Mouse (Mus musculus) liver, adult 2 months (tissue): ENCODE results near the gene Cadm1. TPM values are rescaled to one million over a fixed set of nuclear protein-coding genes. Genes with fewer than 3 reads are reported as not detected.

Source experiments
- DNase-seq: peaks from one replicate; pipeline ENCODE4 v3.0.0-alpha.2; 2011; ENCODE audit warnings: low read depth, low spot score; ENCODE audit errors: extremely low read depth
- H3K27ac ChIP-seq: fragments of 200-500 bp; replicated peaks from 2 replicates; pipeline ENCODE4 v1.5.1; 2012; ENCODE audit warnings: low read depth, mild to moderate bottlenecking, control low read depth, inconsistent platforms, low read length; ENCODE audit not compliant: insufficient read depth
- H3K27me3 ChIP-seq: fragments of 200-500 bp; 2 replicates; pipeline ENCODE4 v1.6.1; 2012; ENCODE audit warnings: mild to moderate bottlenecking, moderate library complexity, low read length, inconsistent platforms; ENCODE audit not compliant: control insufficient read depth, insufficient read depth
- H3K36me3 ChIP-seq: fragments of 200-500 bp; 2 replicates; pipeline ENCODE4 v1.6.1; 2012; ENCODE audit warnings: low read length, inconsistent platforms; ENCODE audit not compliant: control insufficient read depth, insufficient read depth
- H3K4me1 ChIP-seq: fragments of 200-500 bp; 2 replicates; pipeline ENCODE4 v1.6.1; 2011; ENCODE audit warnings: low read length; ENCODE audit not compliant: control insufficient read depth, insufficient read depth
- H3K4me3 ChIP-seq: fragments of 200-500 bp; 2 replicates; pipeline ENCODE4 v1.5.1; 2011; ENCODE audit warnings: low read depth, mild to moderate bottlenecking, control low read depth, low read length, moderate library complexity; ENCODE audit not compliant: insufficient read depth
- H3K79me2 ChIP-seq: fragments of 200-500 bp; 2 replicates; pipeline ENCODE4 v1.6.1; 2012; ENCODE audit warnings: inconsistent platforms, mild to moderate bottlenecking, low read length, moderate library complexity; ENCODE audit not compliant: control insufficient read depth, insufficient read depth
- H3K9ac ChIP-seq: fragments of 200-500 bp; 2 replicates; pipeline ENCODE4 v1.6.1; 2012; ENCODE audit warnings: low read depth, mild to moderate bottlenecking, control low read depth, inconsistent platforms, low read length
- CTCF ChIP-seq: fragments of 200-500 bp; IDR thresholded peaks from 2 replicates; pipeline ENCODE4 v1.5.1; 2011; ENCODE audit warnings: low read depth, low read length, control low read depth
- POLR2A ChIP-seq: fragments of 200-500 bp; IDR thresholded peaks from 2 replicates; pipeline ENCODE4 v1.6.1; 2011; ENCODE audit warnings: low read length, control low read depth; ENCODE audit not compliant: insufficient read depth; ENCODE audit errors: extremely low read depth
- WGBS: fragments of 180-500 bp; shearing (Covaris S2); methylation state at CpG from one replicate; pipeline ENCODE4 v1.1.7; 2018; 5-methylcytosine and 5-hydroxymethylcytosine counted together
- polyA plus RNA-seq: library from polyadenylated mRNA; depleted of rRNA; stranded (reverse); fragments of >200 nt; gene quantifications from 2 replicates; pipeline ENCODE4 v1.2.3, GENCODE M21; 2012
- total RNA-seq: library from RNA; depleted of rRNA; stranded (reverse); fragments of >200 nt; gene quantifications from 2 replicates; pipeline ENCODE4 v1.2.3, GENCODE M21; 2014

Gene Cadm1
- total and polyA plus RNA-seq, 2 experiments = 12.5 to 21.4 TPM

DNA sequence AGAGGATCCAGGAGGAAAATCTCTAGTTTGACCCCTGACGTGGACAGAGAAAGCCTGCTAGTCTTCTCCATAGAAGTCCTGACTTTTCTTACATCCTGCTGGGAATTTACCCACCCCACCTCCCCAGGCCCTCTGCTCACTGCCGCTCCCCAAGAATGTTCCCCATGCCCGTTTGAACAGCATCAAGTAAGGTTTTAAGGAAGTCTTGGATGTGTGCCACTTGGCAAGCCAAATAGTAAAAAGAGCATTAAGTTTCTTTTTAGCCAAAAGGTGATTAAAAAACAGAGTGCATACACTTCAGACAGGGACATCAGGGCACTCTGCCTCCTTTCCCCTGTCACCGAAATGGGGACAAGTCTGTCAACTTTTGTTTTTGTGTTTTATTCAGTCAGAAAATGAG lies 299.9 kb downstream of the Cadm1 start:
- Histone ChIP-seq H3K36me3 (no peaks in the 10 kb centered on the region), H3K27ac (no peak overlapping the region), H3K27me3 (no peaks in the 10 kb centered on the region), H3K9ac (no peak overlapping the region), H3K4me3 (no peak overlapping the region), H3K79me2 (no peaks in the 10 kb centered on the region), H3K4me1 (no peaks in the 10 kb centered on the region)
- TF ChIP-seq POLR2A (no peak), CTCF (no peak)
- WGBS = 74% methylated on average over 4 of the region's 4 CpGs
- DNase-seq = no peak

DNA sequence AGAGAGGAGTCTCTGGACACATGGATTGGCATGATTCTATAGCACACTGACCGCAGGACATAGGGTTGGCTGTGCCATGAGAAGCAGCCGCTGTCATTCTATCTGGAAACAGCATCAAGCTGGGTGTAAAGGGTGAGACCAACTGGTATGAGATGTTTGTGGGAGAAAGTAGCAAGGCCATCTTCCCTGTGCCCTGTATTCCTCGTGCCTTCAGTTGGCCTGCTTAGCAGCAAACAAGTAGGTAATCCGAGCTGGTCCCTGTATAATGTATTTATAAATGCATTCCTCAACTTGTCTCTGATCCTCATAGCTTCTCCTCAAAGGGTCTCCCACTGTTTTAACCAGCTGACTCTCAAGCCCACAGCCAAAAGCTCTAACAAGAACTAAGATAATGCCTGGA lies 301.4 kb downstream of the Cadm1 start:
- 89% methylated on average over 4 of the region's 4 CpGs for WGBS
- TF ChIP-seq CTCF (no peak), POLR2A (no peak)
- no peak overlapping the region for H3K27ac ChIP-seq

DNA sequence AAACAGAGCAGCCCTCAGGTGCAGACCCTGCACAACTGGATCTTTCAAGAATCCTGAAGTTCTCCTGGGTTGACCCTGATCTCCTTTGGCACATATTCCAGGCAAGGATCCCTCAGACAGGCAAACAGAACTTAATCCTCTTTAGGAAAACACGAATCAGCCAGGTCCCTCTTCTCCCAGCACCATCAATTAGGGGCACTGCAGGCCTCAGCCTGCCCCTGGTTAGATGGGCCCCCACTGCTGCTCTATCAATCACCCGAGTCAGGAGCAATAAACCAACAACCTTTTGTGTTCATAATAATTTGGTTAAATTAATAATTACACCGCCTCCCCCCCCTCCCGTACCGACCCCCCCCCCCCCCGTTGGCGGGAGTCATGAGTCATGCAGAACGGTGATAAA lies 308.2 kb downstream of the Cadm1 start:
- WGBS = 32% methylated on average over 8 of the region's 8 CpGs

More for the DNA sequence above, 301.4 kb downstream of the Cadm1 start:
- H3K4me1 ChIP-seq = no peaks in the 10 kb centered on the region
- H3K27me3 ChIP-seq = no peaks in the 10 kb centered on the region
- H3K9ac ChIP-seq = no peak overlapping the region
- H3K4me3 ChIP-seq = no peak overlapping the region
- DNase-seq = no peak
- H3K79me2 ChIP-seq = no peaks in the 10 kb centered on the region
- no peaks in the 10 kb centered on the region for H3K36me3 ChIP-seq

DNA sequence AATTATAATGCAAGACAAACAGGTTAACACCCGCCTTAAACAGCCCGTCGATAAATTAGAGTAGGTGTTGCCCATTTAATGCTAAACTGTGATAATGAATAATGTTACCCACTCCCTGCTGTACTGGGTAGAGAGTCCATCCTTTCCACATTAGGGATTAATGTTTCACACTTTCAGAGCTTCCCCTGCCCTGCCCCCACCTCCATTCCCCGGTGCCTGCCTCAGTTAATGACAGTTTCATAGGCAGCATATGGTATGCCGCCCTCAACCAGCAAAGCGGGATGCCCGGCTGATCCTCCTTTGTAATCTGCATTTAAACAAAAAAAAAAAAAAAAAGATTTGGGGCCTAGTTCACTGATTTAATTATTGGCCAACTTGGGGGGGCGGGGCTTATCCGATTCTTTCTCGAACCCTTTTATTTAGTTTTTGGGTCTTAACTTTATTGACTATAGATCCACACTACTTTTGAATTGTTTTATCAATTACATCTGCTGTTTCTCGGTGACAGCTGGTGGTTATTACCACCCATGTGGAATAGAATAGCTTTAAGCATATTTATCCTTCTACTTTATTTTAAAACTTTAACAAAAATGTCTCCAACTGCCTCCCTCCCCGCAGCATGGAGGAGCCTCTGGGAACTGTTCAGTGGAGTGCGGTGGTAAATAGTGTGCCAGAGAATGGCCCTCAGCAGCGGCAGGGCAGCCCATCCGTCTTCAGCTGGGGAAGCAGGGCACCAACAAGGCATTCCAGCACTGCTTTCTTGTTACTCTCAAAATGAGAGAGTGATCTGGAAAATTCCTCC lies 309.1 kb downstream of the Cadm1 start:
- no peak for DNase-seq
- no peaks in the 10 kb centered on the region for H3K36me3 ChIP-seq
- WGBS = 66% methylated on average over 15 of the region's 15 CpGs
- H3K79me2 ChIP-seq = no peaks in the 10 kb centered on the region
- H3K9ac ChIP-seq = no peak overlapping the region
- H3K4me3 ChIP-seq = no peak overlapping the region
- no peaks in the 10 kb centered on the region for H3K27me3 ChIP-seq
- no peak overlapping the region for H3K27ac ChIP-seq
- H3K4me1 ChIP-seq = no peaks in the 10 kb centered on the region
- TF ChIP-seq POLR2A (no peak), CTCF (no peak)

More for the DNA sequence above, 308.2 kb downstream of the Cadm1 start:
- no peak overlapping the region for H3K27ac ChIP-seq
- no peaks in the 10 kb centered on the region for H3K36me3 ChIP-seq
- TF ChIP-seq POLR2A (no peak), CTCF (no peak)
- no peak overlapping the region for H3K4me3 ChIP-seq
- no peak for DNase-seq
- no peaks in the 10 kb centered on the region for H3K79me2 ChIP-seq
- no peaks in the 10 kb centered on the region for H3K4me1 ChIP-seq
- H3K27me3 ChIP-seq = no peaks in the 10 kb centered on the region
- no peak overlapping the region for H3K9ac ChIP-seq

DNA sequence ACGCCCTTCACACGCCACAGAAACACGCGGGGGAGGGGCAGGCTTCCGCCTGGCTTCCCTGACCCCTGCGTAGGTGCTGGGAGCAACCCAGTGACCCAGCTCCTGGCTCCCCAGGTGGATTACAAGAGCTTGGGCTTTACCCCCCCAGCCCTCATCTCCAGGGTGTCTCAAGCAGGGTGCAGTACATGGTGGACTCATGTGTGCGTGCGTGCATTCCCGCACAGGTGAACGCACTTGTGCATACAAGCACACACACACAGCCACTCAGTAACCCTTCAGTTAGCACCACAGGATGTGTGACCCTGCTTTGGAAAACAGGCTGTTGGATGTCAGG lies 309.7 kb downstream of the Cadm1 start:
- no peaks in the 10 kb centered on the region for H3K27me3 ChIP-seq
- no peaks in the 10 kb centered on the region for H3K36me3 ChIP-seq
- no peak overlapping the region for H3K4me3 ChIP-seq
- H3K27ac ChIP-seq = no peak overlapping the region
- no peaks in the 10 kb centered on the region for H3K4me1 ChIP-seq
- TF ChIP-seq CTCF = no peak
- WGBS = 90% methylated on average over 10 of the region's 10 CpGs
- H3K9ac ChIP-seq = no peak overlapping the region
- H3K79me2 ChIP-seq = no peaks in the 10 kb centered on the region
- DNase-seq = no peak

DNA sequence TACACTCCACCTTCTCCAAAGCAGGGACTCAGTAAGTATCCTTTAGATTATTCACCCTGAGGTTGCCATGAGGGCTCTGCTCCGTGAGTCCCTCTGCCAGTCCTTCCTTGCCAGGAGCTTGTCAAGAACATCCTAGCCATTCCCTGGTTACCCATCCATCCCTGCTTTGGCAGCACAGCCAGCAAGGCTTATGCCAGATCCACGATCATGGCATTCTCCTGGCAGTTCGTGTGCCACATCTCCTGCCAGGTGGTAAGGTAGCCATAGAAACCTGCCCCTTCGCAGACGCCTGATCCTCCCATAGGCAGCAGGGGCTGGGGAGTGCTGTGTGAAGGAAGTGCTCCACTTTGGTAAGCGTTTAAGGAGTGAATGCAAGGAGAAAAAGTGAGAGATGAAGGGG lies 313.4 kb downstream of the Cadm1 start:
- H3K36me3 ChIP-seq = no peaks in the 10 kb centered on the region
- H3K27me3 ChIP-seq = no peaks in the 10 kb centered on the region
- no peak overlapping the region for H3K27ac ChIP-seq
- no peak overlapping the region for H3K9ac ChIP-seq
- DNase-seq = no peak
- no peak for TF ChIP-seq CTCF
- TF ChIP-seq POLR2A = no peak
- H3K79me2 ChIP-seq = no peaks in the 10 kb centered on the region
- H3K4me3 ChIP-seq = no peak overlapping the region
- H3K4me1 ChIP-seq = no peaks in the 10 kb centered on the region
- 83% methylated on average over 6 of the region's 6 CpGs for WGBS
